Mouse (Mus musculus): Measurements from ENCODE around the gene Ddx5.
A peak's percentile ranks its signal among the peaks of the same experiment; 100 is the strongest.
"Not testable (repeated sequence)": the region's sequence is repeated elsewhere in the genome, so short reads cannot be mapped to it uniquely, and the experiment has no call there.

Gene Ddx5

DNA sequence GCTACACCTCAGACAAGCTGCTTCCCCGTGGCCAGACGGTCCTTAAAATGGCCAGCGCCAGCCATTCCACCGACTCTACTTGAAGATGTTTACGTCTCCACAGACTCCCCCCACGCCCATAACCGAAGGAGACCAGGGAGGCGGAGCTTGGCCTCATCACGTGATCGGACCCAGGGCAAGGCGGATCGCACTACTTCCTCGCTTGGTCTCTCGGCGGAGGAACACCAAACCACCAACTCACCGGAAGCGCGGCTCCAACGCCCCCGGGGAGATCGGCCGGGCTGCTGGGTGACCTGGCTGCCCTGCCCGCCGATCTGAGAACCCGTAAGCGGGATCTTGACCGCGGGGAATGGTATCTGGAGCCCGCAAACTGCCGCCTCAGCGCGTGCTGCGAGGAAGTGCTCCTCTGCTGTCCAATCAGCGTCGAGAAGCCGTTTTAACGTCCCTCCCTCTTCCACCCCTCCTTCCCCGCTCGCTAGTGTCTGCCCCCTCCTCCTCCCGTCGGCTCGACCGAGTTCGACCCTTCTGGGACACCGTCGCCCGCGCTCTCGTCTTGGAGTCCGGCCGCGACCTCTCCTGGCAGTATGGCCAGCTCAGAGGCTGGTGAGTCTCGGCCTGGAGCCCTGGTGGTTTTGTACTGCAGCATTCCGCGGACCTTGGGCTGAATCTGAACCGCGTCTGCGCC is at the start of gene Ddx5, which contains the start of gene Cep95:
Gene Ddx5, minus strand, starts transcription at position 411 of the 685 bp plus-strand sequence.
Gene Cep95, plus strand, starts transcription at position 478 of the 685 bp plus-strand sequence.
- DNase-seq (ENCODE audit: low read depth, low spot score): peak; percentile 100

DNA sequence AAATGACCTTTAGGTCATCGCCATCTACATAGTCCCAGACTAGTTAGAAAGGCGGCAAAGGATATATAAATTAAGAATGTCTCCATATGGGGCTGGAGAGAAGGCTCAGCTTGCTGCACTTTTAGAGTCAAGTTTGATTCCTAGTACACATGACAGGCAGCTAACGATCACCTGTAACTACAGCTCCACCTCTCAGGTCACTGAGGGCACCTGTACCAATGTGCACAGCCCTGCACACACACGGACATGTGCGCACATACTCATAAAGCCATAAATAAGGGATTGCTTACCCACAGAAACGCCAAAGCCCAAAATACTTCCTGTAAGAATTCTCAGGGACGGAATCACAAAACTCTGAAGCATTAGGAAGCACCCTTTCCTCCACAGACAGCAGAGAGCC is 39.1 kb upstream of the Ddx5 start:
- no peak for DNase-seq (ENCODE audit: low read depth, low spot score)

DNA sequence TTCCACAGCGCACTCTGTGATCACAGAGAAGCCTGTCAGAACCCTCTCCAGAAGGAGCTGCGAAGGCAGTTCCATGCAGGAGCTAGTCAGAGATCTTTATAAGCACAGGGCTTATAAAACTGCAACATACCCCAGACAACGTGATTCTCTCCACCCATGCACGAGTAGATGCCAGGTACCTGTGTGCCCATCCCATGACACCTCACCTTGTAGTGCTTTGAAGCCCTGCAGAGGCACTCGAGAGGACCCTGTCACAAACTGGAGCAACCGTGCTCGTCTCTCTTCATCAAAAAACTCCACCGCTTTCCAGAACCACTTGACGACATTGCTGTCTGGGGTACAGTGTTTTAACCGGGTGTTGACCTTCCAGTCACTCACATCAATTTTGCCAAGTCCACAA is 35.4 kb upstream of the Ddx5 start:
- DNase-seq (ENCODE audit: low read depth, low spot score): peak; percentile 27

DNA sequence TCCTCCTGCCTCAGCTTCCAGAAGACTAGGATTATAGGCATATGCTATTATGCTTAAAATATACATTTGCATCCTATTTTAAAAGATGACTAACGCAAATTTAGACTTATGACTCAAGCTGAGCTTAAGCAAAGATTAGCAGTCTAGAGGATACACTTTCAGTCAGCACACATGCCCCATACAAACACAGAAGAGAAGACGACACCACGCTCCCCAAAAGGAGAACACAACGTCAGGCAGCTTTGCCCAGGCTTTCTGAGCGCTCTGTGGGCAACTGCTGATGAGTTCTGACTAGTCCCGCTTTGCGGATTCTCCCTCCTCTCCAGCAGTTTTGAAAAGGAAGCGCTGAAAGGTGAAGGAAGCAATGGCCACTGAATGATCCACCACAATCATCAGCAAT is 34.8 kb upstream of the Ddx5 start:
- peak; percentile 66 for DNase-seq (ENCODE audit: low read depth, low spot score)

DNA sequence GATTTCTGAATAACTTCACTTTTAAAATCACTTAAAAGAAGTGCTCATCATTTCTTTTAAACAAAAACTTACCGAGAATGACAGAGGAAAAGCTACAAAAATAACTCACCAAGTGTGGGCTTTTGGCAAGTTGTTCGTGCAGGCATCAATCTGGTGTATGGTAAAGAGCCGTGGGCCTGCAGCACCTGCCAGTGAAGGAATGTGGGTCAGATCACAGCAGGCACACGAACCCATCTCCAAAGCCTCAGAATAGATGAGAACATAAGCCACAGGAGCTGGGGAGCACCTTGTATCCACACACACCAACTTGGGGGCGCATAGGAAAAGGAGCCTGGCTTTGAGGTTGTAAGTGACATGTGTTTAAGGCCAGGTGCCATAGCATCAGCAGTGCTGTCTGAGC is 33.9 kb upstream of the Ddx5 start:
- peak; percentile 99 for DNase-seq (ENCODE audit: low read depth, low spot score)

DNA sequence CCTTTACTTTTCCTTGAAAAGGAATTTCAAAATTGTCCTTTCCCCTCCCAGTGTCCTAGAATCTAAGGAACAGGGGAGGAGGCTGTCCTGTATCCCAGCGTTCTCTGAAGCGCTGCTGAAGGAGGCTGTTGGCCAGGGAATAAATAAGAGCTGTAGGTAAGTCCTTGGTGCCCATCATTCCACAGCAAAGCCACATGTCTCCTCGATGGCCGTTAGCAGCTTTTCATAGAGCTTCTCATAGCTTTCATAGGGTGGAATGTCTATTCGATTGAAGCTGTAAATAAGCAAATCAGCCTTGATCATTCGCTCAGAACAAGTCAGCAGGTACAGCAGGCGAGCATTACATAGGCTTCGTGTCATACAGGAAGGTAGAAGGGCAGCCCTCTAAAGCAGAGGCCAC is 33.5 kb upstream of the Ddx5 start:
- DNase-seq (ENCODE audit: low read depth, low spot score): peak; percentile 71

DNA sequence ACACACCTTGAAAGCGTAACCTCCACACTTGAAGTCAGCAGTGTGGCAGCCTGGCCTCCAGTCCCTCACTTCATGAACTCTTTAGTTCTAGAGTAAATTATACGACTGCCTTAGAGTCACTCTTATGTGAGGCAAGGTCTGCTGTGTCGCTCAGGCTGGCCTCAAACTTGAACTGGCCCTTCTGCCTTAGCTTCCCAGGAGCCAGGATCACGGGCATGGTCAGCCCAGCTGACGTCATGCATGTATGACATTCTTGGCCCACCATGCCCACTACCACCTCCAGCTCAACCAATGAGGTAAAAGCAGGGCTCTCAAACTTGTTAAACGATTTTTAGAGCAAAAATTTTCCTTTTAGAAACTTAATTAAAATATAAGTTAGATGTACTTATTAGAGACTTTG is 32.4 kb upstream of the Ddx5 start:
- DNase-seq (ENCODE audit: low read depth, low spot score): no peak

DNA sequence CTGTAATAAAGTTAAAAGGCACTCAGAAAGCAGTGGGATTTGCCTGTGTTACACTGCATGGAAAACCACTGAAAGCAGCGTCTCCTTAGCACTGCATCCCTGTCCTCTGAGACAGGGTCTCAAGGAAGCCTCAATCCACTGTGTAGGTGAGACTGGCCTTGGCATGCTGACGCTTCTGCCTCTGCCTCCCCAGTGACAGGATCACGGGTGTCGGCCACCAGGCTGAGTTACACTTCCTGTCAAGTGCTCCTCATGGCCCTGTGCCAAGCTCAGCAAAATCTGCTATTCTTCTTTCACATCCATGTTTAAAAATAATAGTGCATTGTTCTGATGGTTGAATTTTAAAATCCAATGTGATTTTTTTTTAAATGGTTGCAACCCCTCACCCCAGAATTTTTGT is 32.0 kb upstream of the Ddx5 start:
- peak; percentile 65 for DNase-seq (ENCODE audit: low read depth, low spot score)

DNA sequence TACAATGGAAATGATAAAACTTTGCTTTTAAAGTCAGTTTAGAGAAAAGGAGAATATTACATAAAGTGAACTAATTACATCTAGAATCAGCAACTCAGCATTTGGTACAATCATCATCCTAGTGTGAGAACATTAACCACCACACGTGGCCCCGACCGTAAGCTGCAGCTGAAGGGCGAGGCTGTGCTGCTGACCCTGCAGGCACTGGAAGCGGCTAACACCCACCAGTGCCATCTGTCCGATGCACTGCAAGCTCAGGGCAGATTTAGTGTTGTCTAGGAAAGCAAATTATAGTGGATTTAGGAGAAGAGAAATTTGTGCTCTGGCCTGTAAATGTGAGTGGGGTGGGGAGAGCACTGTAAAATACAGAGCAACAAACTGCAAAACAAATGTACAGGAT is 31.3 kb upstream of the Ddx5 start:
- DNase-seq (ENCODE audit: low read depth, low spot score): peak; percentile 76

DNA sequence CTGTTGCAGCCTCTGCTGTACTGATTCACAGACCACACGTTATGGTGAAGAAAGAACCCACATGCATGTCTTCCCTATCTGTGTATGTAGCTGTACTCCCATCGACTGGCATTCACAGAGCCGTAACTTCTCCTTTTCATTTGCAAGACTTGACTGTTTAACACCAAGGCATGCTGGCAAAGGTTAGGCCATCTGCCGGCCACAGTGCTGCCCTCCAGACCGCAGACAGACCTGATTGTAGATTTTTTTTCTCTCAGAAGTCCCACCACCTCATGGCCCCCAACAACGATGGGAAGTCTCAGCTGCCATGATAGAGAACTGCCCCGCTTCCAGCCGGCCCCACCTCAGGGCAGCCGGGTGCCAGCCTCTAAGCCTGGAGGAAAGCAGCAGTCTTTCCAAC is 30.6 kb upstream of the Ddx5 start:
- peak; percentile 68 for DNase-seq (ENCODE audit: low read depth, low spot score)

DNA sequence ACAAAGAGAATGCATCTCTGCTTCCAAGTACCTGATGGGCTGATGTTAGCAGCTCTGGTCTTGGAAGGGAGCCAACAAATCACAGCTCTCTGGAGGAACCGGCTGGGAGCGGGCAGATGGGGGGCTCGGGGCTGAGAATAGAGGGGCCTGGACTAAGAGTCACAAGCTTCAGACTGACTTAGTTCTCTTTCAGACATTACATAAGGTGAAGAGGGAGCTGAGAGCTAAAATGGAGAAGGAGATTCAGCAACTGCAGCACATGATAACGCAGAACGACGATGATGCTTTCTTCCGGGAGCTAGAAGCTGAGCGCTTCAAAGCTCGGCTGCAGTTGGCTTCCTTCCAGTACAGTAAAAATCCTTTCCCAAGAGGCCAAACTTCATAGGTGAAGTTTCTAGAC is 29.4 kb upstream of the Ddx5 start:
- DNase-seq (ENCODE audit: low read depth, low spot score): peak; percentile 76

DNA sequence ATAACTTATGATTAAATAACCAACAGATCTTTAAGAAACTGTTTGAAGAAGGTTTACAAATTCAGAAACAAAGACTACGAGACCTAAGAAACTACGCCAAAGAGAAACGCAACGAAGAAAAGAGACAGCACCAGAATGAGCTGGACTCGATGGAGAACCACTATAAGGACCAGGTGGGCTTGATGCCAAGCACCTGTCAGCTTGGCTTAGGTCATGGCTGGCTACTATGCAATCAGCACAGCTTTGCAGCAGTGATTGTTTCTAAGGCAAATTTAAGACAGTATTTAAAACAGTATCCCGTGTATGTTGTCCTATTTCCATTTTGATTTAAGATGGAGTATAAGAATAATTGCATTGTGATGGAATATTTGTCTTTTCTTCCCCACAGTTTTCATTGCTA is 28.8 kb upstream of the Ddx5 start:
- DNase-seq (ENCODE audit: low read depth, low spot score): peak; percentile 89

DNA sequence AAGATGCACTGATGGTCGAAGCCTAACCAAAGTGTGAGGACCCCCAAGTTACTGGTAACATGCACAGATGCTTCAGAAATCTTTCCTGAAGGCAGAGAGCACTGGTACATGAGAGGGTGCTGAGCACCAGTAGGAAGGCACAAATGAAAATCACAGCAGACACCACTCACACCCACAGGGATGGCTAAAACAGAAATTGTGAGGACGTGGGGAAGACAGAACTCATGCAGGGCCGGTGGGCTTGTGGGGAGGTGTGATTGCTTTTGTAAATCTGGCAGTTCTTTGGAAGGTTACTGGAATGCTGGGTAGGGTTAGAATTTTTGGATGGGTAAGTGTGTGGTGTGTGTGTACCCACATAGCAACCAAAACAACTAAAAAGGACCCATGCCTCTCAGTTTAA is 28.2 kb upstream of the Ddx5 start:
- DNase-seq (ENCODE audit: low read depth, low spot score): peak; percentile 62

DNA sequence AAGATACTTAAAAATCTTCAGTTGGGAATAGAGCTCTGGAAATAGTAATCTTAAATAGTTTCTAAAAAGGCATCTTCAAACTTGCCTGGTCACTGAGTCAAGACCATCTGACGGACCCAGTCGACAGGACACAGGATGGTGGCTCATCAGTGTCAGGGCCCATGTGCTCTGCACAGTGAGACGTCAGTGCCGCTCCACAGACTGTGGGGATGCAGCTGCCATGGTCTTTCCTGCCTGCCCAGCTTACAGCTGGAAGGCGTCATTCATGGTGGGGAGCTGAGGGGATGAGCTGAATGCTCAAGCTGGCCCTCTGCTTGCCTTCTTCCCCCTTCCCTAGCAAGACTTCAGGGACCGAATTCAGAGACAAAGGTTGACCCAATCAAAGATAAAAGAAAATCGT is 27.3 kb upstream of the Ddx5 start:
- no peak for DNase-seq (ENCODE audit: low read depth, low spot score)

DNA sequence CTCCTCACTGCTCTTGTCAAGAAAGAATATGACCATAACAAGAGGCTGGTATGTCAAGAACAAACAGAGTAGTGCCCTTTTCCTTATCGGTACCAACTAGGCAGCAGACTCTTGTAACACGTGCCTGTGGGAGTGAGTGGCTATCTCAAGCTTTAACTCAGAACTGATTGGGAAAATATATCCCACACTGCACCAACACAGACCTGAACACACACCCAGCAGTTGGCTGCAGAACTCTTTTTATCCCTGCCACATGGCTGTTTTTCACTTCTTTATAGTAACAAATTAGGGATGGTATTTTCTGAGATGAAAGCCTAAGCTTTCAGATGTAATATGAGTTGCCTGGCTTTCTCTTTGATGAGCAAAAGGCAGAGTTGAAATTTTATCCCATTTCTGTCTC is 26.8 kb upstream of the Ddx5 start:
- peak; percentile 45 for DNase-seq (ENCODE audit: low read depth, low spot score)

DNA sequence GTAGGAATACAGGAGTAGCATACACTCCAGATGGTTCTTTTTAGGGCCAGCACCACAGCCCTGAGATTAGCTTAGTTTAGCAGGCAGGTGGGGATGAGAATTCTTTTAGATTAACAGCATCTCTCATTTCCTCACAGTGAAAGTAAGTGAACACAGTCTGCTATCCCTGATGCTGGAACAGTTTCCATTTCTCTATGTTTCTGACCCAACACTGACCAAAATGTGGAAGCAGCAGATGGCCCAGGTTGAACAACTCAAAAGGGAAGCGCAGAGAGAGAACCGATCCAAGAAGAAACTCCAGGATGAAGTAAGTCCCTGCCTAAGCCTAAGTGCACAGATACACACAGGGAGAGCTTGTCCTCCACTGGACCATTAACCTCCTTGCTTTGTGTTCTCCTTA is 26.3 kb upstream of the Ddx5 start:
- peak; percentile 81 for DNase-seq (ENCODE audit: low read depth, low spot score)

DNA sequence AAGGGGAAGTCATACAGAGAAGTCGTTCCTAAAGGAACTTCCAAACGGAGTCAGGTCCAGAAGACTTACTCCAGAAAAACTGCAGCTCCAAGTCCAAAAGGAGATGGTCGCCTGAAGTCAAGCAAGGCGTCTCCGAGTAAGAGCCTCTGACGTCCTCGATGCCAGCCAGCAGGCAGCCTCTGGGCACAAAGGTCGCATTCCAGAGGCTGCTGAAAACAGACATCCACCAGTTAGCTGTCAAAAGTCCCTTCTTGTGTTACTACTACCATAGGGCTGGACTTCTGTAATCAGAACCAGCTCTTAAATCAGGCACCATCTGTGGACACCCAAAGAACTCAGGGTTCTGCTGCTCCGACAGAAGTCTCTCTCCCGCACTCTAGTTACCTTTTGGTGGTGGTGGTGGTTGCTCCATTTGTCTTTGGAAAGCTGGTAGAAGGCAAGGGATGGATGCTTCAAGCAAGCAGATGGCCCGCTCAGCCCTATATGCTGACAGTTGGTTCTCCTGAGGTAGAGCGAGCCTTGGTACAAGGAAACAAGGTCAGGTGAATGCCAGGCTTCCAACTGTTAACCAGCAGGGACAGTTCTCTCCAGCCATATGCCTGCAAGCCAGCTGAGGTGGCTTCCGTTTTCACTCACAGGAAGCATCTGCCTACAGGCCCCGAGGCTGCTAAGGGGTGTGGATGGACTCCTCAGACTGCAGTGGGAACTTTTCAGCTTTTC is 25.8 kb upstream of the Ddx5 start:
- peak; percentile 99 for DNase-seq (ENCODE audit: low read depth, low spot score)

DNA sequence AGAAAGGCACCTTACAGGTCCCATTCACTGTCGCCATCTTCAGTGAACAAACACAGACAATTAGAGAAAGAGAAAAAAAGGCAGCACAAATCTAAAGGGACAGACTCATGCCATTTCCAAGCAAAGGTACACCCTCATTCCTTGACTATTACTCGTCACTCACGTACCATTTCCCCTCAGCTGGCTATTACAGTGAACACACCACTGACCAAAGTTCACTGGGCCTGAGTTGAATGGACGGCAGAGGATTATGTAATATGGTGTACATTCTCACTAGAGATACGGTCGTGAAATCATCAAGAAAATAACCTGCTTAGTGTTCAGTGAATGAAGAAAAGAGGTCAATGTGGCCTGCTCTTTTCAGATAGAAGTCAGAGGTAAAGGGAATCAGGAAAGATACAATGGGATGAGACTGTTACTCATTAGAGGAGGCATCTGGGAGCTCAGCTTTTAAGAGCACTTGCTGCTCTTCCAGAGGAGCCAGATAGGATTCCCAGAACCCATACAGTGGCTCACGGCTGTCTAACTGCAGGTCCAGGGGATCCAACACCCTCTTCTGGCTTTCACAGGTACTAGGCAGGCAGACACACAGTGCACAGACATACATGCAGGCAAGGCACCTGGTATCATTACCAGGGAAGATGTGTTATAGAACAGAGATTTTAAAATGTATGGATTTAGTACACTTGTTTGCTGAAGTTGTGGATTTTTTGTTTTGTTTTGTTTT is 23.6 kb upstream of the Ddx5 start:
- DNase-seq (ENCODE audit: low read depth, low spot score): no peak

DNA sequence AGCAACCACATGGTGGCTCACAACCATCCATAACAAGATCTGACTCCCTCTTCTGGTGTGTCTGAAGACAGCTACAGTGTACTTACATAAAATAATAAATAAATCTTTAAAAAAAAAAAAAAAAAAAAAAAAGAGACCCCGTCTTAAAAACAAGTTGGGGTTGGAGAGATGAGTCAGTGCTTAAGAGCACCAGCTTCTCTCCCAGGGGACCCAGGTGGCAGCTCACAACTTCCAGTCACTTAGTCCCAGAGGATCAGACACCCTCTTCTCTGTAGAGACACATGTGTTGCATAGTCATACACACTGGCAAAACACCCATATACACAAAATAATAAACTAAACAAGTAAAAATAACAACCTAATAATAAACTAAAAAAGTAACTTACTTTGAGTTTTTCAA is 18.5 kb upstream of the Ddx5 start:
- DNase-seq (ENCODE audit: low read depth, low spot score): not testable (repeated sequence)

DNA sequence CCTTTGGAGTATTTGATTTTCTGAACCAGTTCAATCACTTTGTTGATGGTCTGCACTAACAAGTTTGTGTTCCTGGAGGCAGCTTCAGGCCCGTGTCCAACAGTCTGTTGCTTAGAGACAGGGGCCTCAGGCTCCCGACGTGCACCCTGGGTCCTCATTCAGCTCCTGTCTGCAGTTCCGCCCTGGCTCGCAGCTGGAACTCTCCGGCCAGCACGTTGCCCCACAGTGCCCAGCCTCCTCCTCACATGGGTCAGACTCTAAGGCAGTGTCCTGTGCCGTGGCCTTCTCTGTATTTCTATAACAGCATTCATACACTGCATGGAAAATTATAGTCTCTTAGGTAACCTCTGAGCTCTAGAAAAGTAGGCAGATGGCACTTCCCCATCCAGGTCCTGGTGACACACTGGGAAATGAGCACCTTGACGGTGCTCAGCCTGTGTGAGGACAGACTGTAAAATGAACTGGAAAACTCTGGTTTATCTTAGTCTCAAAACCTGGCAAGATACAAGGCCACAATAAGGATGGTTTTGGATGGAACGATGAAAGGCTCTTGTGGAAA is 13.2 kb upstream of the Ddx5 start:
- peak; percentile 71 for DNase-seq (ENCODE audit: low read depth, low spot score)

DNA sequence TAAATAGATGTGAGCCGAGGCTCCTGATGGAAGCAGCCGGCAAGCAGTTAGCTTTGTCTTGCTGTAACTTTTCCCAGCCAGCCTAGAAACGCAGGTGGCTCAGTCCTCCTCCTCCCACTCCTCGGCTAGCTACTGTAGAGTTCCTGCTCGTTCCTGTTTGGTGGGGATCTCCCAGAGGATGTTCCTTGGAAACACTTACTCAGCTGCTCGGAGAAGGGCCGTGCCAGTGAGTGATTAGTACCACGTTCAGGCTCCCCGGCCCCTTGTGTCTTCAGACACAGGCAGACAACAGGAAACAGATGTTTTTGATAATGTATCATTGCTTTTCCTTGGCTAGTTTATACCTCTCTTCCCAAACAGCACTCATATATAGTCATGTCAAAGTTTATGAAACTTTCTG is 6.7 kb upstream of the Ddx5 start:
- peak; percentile 66 for DNase-seq (ENCODE audit: low read depth, low spot score)

DNA sequence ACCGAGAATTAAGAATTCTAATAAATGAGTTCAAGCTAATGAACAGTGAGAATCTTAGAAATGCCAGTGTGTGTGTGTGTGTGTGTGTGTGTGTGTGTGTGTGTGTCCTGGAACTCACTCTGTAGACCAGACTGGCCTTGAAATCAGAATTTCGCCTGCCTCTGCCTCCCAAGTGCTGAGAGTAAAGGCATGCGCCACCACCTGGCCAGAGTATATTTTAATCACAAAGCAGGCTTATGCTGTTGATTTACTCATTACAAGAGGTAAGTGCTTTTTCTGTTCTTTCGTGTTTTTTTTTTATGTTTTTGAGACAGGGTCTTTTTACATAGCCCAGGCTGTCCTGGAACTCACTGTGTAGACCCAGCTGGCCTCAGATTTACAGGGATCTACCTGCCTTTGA is 4.9 kb upstream of the Ddx5 start:
- DNase-seq (ENCODE audit: low read depth, low spot score): no peak
